Mouse (Mus musculus): ENCODE data around the gene Lonp1. TPM values are rescaled to one million over a fixed set of nuclear protein-coding genes. Genes with fewer than 3 reads are reported as not detected.

Lonp1 gene
- polyA plus RNA-seq (2015; fragmentation: Nextera tagmentation; extraction: Ambion mirVana) = 50.9 and 53.7 TPM in 2 replicates

GRCm38 (mm10) chr17:56626754-56627470, at the start of gene Lonp1:
Gene Lonp1, minus strand, starts transcription at chr17:56626887.
- Histone ChIP-seq H3K9me3 (no peaks in the 10 kb centered on the region), H3K4me1 (peaks cover 27% of the 10 kb centered on the region), H3K4me3 (peak within 1 kb of the TSS; percentile 79), H3K4me2 (peak within 1 kb of the TSS; percentile 96), H3K27me3 (no peaks in the 10 kb centered on the region), H3K36me3 (peaks cover 23% of the 10 kb centered on the region), H3K27ac (peak within 1 kb of the TSS; percentile 82), H3K9ac (peak within 1 kb of the TSS; percentile 93)
- under 1% methylated on average over 46 of the region's 51 CpGs for WGBS
- peak; percentile 90 for ATAC-seq (ENCODE audit: insufficient number of reproducible peaks, insufficient read depth, low FRiP score, low TSS enrichment, low read depth)

GRCm38 (mm10) chr17:56673647-56674416, 47.1 kb upstream of the Lonp1 start:
- 1% methylated on average over 25 of the region's 37 CpGs for WGBS
- peaks cover 30% of the 10 kb centered on the region for H3K36me3 ChIP-seq
- H3K9me3 ChIP-seq = no peaks in the 10 kb centered on the region
- no peaks in the 10 kb centered on the region for H3K27me3 ChIP-seq
- peak; percentile 17 for ATAC-seq (ENCODE audit: insufficient number of reproducible peaks, insufficient read depth, low FRiP score, low TSS enrichment, low read depth)
- H3K4me1 ChIP-seq = peaks cover 26% of the 10 kb centered on the region
- peak overlapping the region; percentile 69 for H3K4me3 ChIP-seq
- peak overlapping the region; percentile 89 for H3K27ac ChIP-seq
- H3K9ac ChIP-seq = peak overlapping the region; percentile 91
- H3K4me2 ChIP-seq = peak overlapping the region; percentile 77

GRCm38 (mm10) chr17:56672941-56673646, 46.4 kb upstream of the Lonp1 start, which contains the start of gene Ranbp3:
Gene Ranbp3, plus strand, starts transcription at chr17:56673294.
- Histone ChIP-seq H3K27ac (peak within 1 kb of the TSS; percentile 89), H3K36me3 (peaks cover 27% of the 10 kb centered on the region), H3K9me3 (no peaks in the 10 kb centered on the region), H3K27me3 (peaks cover 3% of the 10 kb centered on the region), H3K9ac (peak within 1 kb of the TSS; percentile 91), H3K4me1 (peaks cover 30% of the 10 kb centered on the region), H3K4me3 (peak within 1 kb of the TSS; percentile 69), H3K4me2 (peak within 1 kb of the TSS; percentile 77)
- peak; percentile 89 for ATAC-seq (ENCODE audit: insufficient number of reproducible peaks, insufficient read depth, low FRiP score, low TSS enrichment, low read depth)
- WGBS = under 1% methylated on average over 56 of the region's 66 CpGs

DNA sequence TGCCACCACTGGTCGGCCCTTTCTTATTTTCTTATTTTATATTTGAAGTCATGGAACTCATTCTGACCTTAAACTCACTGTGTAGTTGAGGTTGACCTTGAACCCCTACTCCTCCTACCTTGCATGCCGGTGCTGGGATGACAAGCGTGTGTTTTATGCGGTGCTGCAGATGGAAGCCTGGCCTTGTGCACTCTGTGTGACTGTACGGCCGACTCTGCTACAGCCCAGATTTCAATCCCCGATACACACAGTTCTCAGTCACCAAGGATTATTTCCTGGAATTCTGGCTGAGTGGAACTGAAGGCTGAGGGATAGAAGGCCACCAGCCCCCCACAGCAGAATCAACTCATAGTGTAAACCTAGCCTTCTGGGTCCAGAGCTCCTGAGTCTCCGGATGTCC, 43.1 kb upstream of the Lonp1 start:
- Histone ChIP-seq H3K36me3 (no peaks in the 10 kb centered on the region), H3K4me2 (no peak overlapping the region), H3K27ac (no peak overlapping the region), H3K9me3 (no peaks in the 10 kb centered on the region), H3K27me3 (peaks cover 15% of the 10 kb centered on the region), H3K4me1 (peaks cover 14% of the 10 kb centered on the region), H3K4me3 (no peak overlapping the region), H3K9ac (no peak overlapping the region)
- ATAC-seq (ENCODE audit: insufficient number of reproducible peaks, insufficient read depth, low FRiP score, low TSS enrichment, low read depth) = no peak
- 86% methylated on average over 8 of the region's 8 CpGs for WGBS

DNA sequence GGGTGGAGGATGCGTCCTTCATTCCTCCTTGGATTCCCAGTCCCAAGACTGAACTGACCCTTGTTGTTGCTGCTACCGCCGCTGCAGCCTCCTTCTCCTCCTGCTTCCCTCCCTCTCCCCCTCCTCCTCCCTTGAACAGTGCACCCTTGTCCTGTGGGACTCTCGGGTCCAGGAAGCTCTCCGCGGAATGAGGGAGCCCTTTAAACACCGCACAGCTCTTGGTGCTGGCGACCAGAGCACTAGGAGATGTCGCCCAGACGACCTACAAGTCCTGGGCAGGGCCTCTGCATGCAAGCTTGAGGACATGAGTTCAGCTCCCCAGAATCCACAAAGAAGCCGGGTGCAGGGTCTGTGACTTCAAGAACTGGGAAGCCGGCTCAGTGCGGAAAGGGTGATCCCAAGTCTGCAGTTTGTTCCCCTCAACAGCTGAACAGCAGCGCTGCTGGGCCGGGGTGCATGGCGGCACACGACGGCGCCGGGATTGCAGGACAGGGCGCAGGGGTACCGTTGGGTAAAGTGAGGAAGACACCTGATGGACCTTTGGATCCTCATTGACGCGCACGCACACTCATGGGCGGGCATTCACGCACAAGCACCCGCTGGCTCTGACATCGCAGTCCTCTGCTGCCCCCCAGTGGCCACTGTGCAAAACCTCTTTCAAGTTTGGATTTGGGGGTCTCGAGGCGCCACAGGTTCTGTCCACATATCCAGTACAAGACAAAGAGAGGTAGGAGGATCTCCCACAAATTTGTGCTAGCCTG, 41.9 kb upstream of the Lonp1 start:
- peaks cover 15% of the 10 kb centered on the region for H3K27me3 ChIP-seq
- H3K27ac ChIP-seq = no peak overlapping the region
- H3K4me2 ChIP-seq = peak overlapping the region; percentile 93
- H3K9ac ChIP-seq = peak overlapping the region; percentile 72
- ATAC-seq (ENCODE audit: insufficient number of reproducible peaks, insufficient read depth, low FRiP score, low TSS enrichment, low read depth) = no peak
- no peaks in the 10 kb centered on the region for H3K9me3 ChIP-seq
- 3% methylated on average over 31 of the region's 31 CpGs for WGBS
- no peaks in the 10 kb centered on the region for H3K36me3 ChIP-seq
- H3K4me3 ChIP-seq = peak overlapping the region; percentile 50
- peaks cover 18% of the 10 kb centered on the region; the same call in 1 of the 2 replicates for H3K4me1 ChIP-seq

GRCm38 (mm10) chr17:56667591-56667990, 40.9 kb upstream of the Lonp1 start:
- Histone ChIP-seq H3K36me3 (no peaks in the 10 kb centered on the region), H3K4me3 (no peak overlapping the region), H3K9ac (no peak overlapping the region), H3K4me1 (peaks cover 18% of the 10 kb centered on the region; the same call in 1 of the 2 replicates), H3K4me2 (no peak overlapping the region), H3K9me3 (no peaks in the 10 kb centered on the region), H3K27me3 (peaks cover 15% of the 10 kb centered on the region), H3K27ac (no peak overlapping the region)
- ATAC-seq (ENCODE audit: insufficient number of reproducible peaks, insufficient read depth, low FRiP score, low TSS enrichment, low read depth) = no peak
- 65% methylated on average over 3 of the region's 3 CpGs for WGBS

- no peaks in the 10 kb centered on the region for H3K9me3 ChIP-seq
- peaks cover 15% of the 10 kb centered on the region; the same call in 1 of the 2 replicates for H3K4me1 ChIP-seq
- H3K4me3 ChIP-seq = no peak overlapping the region
- H3K36me3 ChIP-seq = no peaks in the 10 kb centered on the region
- no peak for ATAC-seq (ENCODE audit: insufficient number of reproducible peaks, insufficient read depth, low FRiP score, low TSS enrichment, low read depth)
- H3K27me3 ChIP-seq = peaks cover 15% of the 10 kb centered on the region
- H3K4me2 ChIP-seq = no peak overlapping the region
- H3K27ac ChIP-seq = no peak overlapping the region
- WGBS = 87% methylated on average over 4 of the region's 4 CpGs
- H3K9ac ChIP-seq = no peak overlapping the region
Measured at GRCm38 (mm10) chr17:56666384-56666783, 39.7 kb upstream of the Lonp1 start.

DNA sequence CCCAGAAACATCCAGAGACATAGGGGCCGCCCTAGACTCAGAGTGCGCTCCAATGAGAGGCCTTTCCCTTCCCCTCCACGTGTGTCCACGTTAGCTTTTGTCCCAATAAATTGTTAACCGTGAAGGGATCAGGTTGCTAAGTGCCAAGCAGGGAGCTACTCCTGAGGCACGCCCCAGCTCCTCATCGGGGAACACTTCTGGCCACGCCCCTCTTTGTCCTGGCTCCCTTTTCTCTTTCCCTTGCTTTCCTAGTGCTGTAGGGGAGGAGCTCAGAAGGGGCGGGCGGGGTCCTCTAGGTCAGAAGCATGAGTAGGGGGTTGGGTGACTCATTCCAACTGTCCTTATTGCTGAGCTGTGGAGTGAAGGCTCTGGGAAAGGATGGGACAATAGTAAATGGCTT, 37.6 kb upstream of the Lonp1 start:
- peak; percentile 48; the same call in 1 of the 2 replicates for ATAC-seq (ENCODE audit: insufficient number of reproducible peaks, insufficient read depth, low FRiP score, low TSS enrichment, low read depth)
- H3K9ac ChIP-seq = 0 out of 2 replicates have a peak overlapping the region, but pooled peaks have one; percentile 55

DNA sequence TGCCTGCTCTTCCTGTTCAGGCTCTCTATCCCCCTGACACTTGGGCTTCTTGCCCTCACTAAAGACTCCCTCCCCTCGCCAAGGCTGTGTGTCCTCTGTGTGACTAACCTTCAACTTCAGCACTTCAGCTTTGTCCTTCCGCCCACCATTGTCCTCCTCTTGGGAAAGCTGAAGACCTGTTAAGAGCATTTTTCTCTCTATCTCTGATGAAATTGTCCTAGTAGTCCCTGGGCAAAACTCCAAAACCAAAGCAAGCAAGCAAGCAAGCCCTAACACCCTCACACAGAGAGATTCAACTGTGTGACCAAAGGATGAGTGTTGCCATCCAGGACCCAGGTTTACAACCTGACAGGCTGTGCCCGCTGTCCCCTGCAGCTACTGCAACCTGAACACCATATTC, 37.0 kb upstream of the Lonp1 start:
- Histone ChIP-seq H3K9ac (0 out of 2 replicates have a peak overlapping the region, but pooled peaks have one; percentile 55), H3K27me3 (peaks cover 15% of the 10 kb centered on the region), H3K9me3 (no peaks in the 10 kb centered on the region), H3K4me2 (peak overlapping the region; percentile 41), H3K27ac (no peak overlapping the region), H3K4me1 (peaks cover 15% of the 10 kb centered on the region; the same call in 1 of the 2 replicates), H3K4me3 (peak overlapping the region; percentile 15; the same call in 1 of the 2 replicates), H3K36me3 (no peaks in the 10 kb centered on the region)
- WGBS = 57% methylated on average over 3 of the region's 3 CpGs
- no peak for ATAC-seq (ENCODE audit: insufficient number of reproducible peaks, insufficient read depth, low FRiP score, low TSS enrichment, low read depth)

More for the DNA sequence above, 37.6 kb upstream of the Lonp1 start:
- Histone ChIP-seq H3K4me1 (peaks cover 15% of the 10 kb centered on the region; the same call in 1 of the 2 replicates), H3K9me3 (no peaks in the 10 kb centered on the region), H3K4me2 (peak overlapping the region; percentile 41), H3K27me3 (peaks cover 15% of the 10 kb centered on the region), H3K27ac (no peak overlapping the region), H3K36me3 (no peaks in the 10 kb centered on the region), H3K4me3 (peak overlapping the region; percentile 15; the same call in 1 of the 2 replicates)
- 4% methylated on average over 10 of the region's 10 CpGs for WGBS

- ATAC-seq (ENCODE audit: insufficient number of reproducible peaks, insufficient read depth, low FRiP score, low TSS enrichment, low read depth) = no peak
- Histone ChIP-seq H3K4me1 (no peaks in the 10 kb centered on the region), H3K4me3 (no peak overlapping the region), H3K9ac (no peak overlapping the region), H3K9me3 (no peaks in the 10 kb centered on the region), H3K27me3 (no peaks in the 10 kb centered on the region), H3K27ac (no peak overlapping the region), H3K4me2 (no peak overlapping the region), H3K36me3 (no peaks in the 10 kb centered on the region)
- WGBS = 77% methylated on average over 6 of the region's 6 CpGs
Measured at GRCm38 (mm10) chr17:56656171-56656570, 29.5 kb upstream of the Lonp1 start.
